Comparison of ENCODE assay signal across 8 mouse cellular contexts in the genomic region with DNA sequence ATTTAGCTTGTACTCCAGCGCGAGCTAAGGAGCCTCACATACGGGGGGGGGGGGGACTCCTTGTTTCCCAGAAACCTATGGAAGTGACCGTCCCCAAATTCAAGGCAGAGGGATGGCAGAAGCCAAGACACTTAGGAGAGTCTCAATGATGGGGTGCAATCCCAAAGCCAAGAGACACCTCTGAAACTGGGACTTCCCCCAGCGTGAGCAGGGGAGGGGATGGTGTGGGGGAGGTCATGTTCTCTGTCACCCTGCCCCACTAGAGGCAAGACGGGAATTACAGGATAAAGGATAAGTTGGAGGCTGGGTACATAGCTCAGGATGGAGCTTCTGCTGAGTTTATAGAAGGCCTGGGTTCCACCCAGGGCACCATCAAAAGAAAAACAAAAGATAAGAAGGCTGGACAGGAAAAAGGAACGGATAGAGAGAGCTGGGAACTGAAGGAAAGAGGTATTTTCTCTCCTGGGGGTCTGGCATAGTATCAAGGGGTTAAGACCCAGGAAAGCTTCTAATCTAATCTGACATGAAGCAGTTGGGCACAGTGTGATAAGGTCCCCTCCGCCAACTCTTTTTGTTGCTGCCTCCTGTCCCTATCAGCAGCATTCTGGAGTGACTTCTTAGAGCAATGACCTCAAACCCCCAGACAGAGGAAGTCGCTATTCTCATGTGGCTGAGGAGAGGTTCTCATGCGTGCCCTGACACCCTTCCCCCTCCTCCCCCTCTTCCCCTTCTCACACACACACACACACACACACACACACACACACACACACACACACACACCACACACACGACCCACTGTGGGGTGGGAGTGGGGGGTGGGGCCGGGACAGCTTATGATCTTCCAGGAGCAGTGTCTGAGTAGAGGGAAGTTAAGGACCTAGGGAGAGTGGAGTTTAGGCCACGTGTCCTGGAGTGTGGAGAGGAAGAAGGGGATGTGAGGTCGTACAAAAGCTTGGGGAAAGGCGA. TPM values are rescaled to one million over a fixed set of nuclear protein-coding genes. Genes with fewer than 3 reads are reported as not detected.
A peak's percentile ranks its signal among the peaks of the same experiment; 100 is the strongest.
DNase-seq lines count a peak whose midpoint lies in the region; ATAC-seq and TF ChIP-seq lines count a peak whose summit lies in the region.

No protein-coding gene starts in this region.

- no peak for ATAC-seq in hindbrain, embryonic 16.5 days
- peak; percentile 28 to 34; a peak in 3 of 4 replicates for ATAC-seq in hematopoietic stem cell, adult 5-6 weeks (replicated peaks in 1 of 2; ENCODE audit: insufficient read depth in 1 of 2, low FRiP score in 2 of 2, low TSS enrichment in 1 of 2, low read depth in 1 of 2, poor library complexity in 2 of 2, severe bottlenecking in 2 of 2)
- ATAC-seq in monocyte, adult 5-6 weeks (replicated peaks; ENCODE audit: insufficient number of reproducible peaks, low FRiP score, low TSS enrichment, poor library complexity, severe bottlenecking): peak; percentile 54
- ATAC-seq in forebrain, embryonic 16.5 days: no peak
- ATAC-seq in forebrain, embryonic 15.5 days (replicated peaks): no peak
- no peak for ATAC-seq in midbrain, embryonic 14.5 days (ENCODE audit: low FRiP score, low TSS enrichment)

- H3K36me3 ChIP-seq in hindbrain, embryonic 10.5 days: no peaks in the 10 kb centered on the region
- no peaks in the 10 kb centered on the region for H3K36me3 ChIP-seq in hindbrain, embryonic 16.5 days (ENCODE audit: control insufficient read depth, insufficient read depth, low read length)
- H3K36me3 ChIP-seq in E14TG2a.4 (ENCODE audit: insufficient read depth, low read length): peaks cover 4% of the 10 kb centered on the region; the same call in 1 of the 2 replicates
- H3K36me3 ChIP-seq in forebrain, embryonic 16.5 days (ENCODE audit: control insufficient read depth, insufficient read depth): no peaks in the 10 kb centered on the region
- no peaks in the 10 kb centered on the region for H3K36me3 ChIP-seq in forebrain, embryonic 15.5 days
- H3K36me3 ChIP-seq in midbrain, embryonic 14.5 days (ENCODE audit: control insufficient read depth, insufficient read depth, low read length): no peaks in the 10 kb centered on the region

- no peak overlapping the region for H3K9ac ChIP-seq in hindbrain, embryonic 16.5 days (ENCODE audit: low read depth, low read length)
- H3K9ac ChIP-seq in forebrain, embryonic 16.5 days (replicated peaks; ENCODE audit: low read depth, low read length): no peak overlapping the region
- no peak overlapping the region for H3K9ac ChIP-seq in forebrain, embryonic 15.5 days (replicated peaks)
- no peak overlapping the region for H3K9ac ChIP-seq in midbrain, embryonic 14.5 days (replicated peaks; ENCODE audit: low read length)

- H3K9me3 ChIP-seq in hindbrain, embryonic 10.5 days: no peaks in the 10 kb centered on the region
- H3K9me3 ChIP-seq in hindbrain, embryonic 16.5 days (ENCODE audit: control insufficient read depth, low read length): no peaks in the 10 kb centered on the region
- no peaks in the 10 kb centered on the region for H3K9me3 ChIP-seq in E14TG2a.4 (ENCODE audit: low read length)
- H3K9me3 ChIP-seq in forebrain, embryonic 16.5 days (ENCODE audit: control insufficient read depth, low read length): no peaks in the 10 kb centered on the region
- no peaks in the 10 kb centered on the region for H3K9me3 ChIP-seq in forebrain, embryonic 15.5 days
- no peaks in the 10 kb centered on the region for H3K9me3 ChIP-seq in midbrain, embryonic 14.5 days (ENCODE audit: control insufficient read depth, low read length)

- peaks cover 85% of the 10 kb centered on the region for H3K27me3 ChIP-seq in hindbrain, embryonic 10.5 days (ENCODE audit: insufficient read depth, poor library complexity, severe bottlenecking)
- peaks cover 49% of the 10 kb centered on the region for H3K27me3 ChIP-seq in hindbrain, embryonic 16.5 days (replicated peaks; ENCODE audit: control insufficient read depth, insufficient read depth, low read length)
- peaks cover 87% of the 10 kb centered on the region for H3K27me3 ChIP-seq in E14TG2a.4 (ENCODE audit: insufficient read depth, low read length)
- peaks cover 58% of the 10 kb centered on the region for H3K27me3 ChIP-seq in forebrain, embryonic 16.5 days (replicated peaks; ENCODE audit: control insufficient read depth, insufficient read depth, low read length)
- peaks cover 66% of the 10 kb centered on the region for H3K27me3 ChIP-seq in forebrain, embryonic 15.5 days
- peaks cover 63% of the 10 kb centered on the region for H3K27me3 ChIP-seq in midbrain, embryonic 14.5 days (ENCODE audit: control insufficient read depth, insufficient read depth, low read length)

- H3K4me1 ChIP-seq in hindbrain, embryonic 10.5 days (replicated peaks): peaks cover 70% of the 10 kb centered on the region
- H3K4me1 ChIP-seq in hindbrain, embryonic 16.5 days (ENCODE audit: control insufficient read depth, insufficient read depth, low read depth, low read length): peaks cover 26% of the 10 kb centered on the region
- H3K4me1 ChIP-seq in E14TG2a.4 (replicated peaks; ENCODE audit: low read depth, low read length): peaks cover 68% of the 10 kb centered on the region
- peaks cover 36% of the 10 kb centered on the region for H3K4me1 ChIP-seq in forebrain, embryonic 16.5 days (replicated peaks; ENCODE audit: control insufficient read depth, insufficient read depth, low read length)
- H3K4me1 ChIP-seq in forebrain, embryonic 15.5 days: peaks cover 42% of the 10 kb centered on the region
- H3K4me1 ChIP-seq in midbrain, embryonic 14.5 days (ENCODE audit: control insufficient read depth, insufficient read depth, low read length): peaks cover 9% of the 10 kb centered on the region

- 23% methylated on average over 15 of the region's 15 CpGs for WGBS in hindbrain, embryonic 10.5 days
- 23% methylated on average over 15 of the region's 15 CpGs for WGBS in hindbrain, embryonic 16.5 days
- 24% methylated on average over 15 of the region's 15 CpGs for WGBS in forebrain, embryonic 16.5 days
- 16% methylated on average over 15 of the region's 15 CpGs for WGBS in forebrain, embryonic 15.5 days
- 22% methylated on average over 15 of the region's 15 CpGs for WGBS in midbrain, embryonic 14.5 days

- no peak overlapping the region for H3K4me2 ChIP-seq in hindbrain, embryonic 16.5 days (ENCODE audit: low read length)
- H3K4me2 ChIP-seq in forebrain, embryonic 16.5 days (ENCODE audit: low read length): no peak overlapping the region
- H3K4me2 ChIP-seq in forebrain, embryonic 15.5 days (replicated peaks): no peak overlapping the region
- no peak overlapping the region for H3K4me2 ChIP-seq in midbrain, embryonic 14.5 days (ENCODE audit: low read length)

- peak overlapping the region; percentile 29; the same call in 1 of the 2 replicates for H3K27ac ChIP-seq in hindbrain, embryonic 10.5 days
- no peak overlapping the region for H3K27ac ChIP-seq in hindbrain, embryonic 16.5 days (ENCODE audit: low read depth, low read length)
- H3K27ac ChIP-seq in forebrain, embryonic 16.5 days (ENCODE audit: low read length): no peak overlapping the region
- no peak overlapping the region for H3K27ac ChIP-seq in forebrain, embryonic 15.5 days (replicated peaks)
- no peak overlapping the region for H3K27ac ChIP-seq in midbrain, embryonic 14.5 days (replicated peaks; ENCODE audit: low read depth, low read length)

- H3K4me3 ChIP-seq in hindbrain, embryonic 10.5 days: peak overlapping the region; percentile 30; the same call in 1 of the 2 replicates
- no peak overlapping the region for H3K4me3 ChIP-seq in hindbrain, embryonic 16.5 days (ENCODE audit: low read length)
- peak overlapping the region; percentile 48; the same call in 1 of the 2 replicates for H3K4me3 ChIP-seq in E14TG2a.4 (replicated peaks; ENCODE audit: low read length)
- no peak overlapping the region for H3K4me3 ChIP-seq in forebrain, embryonic 16.5 days (replicated peaks; ENCODE audit: low read length)
- no peak overlapping the region for H3K4me3 ChIP-seq in forebrain, embryonic 15.5 days
- H3K4me3 ChIP-seq in midbrain, embryonic 14.5 days (replicated peaks; ENCODE audit: low read depth, low read length): no peak overlapping the region

- no peak for DNase-seq in hindbrain, embryonic 10.5 days (ENCODE audit: low spot score)
- no peak for DNase-seq in midbrain, embryonic 14.5 days

- no peak for TF ChIP-seq CTCF in E14TG2a.4 (conservative IDR thresholded peaks at IDR 0.05; ENCODE audit: low read length)

RNA-seq across cellular contexts. Expression of a gene that starts 2.0 kb away (rescaled TPM):
- polyA plus RNA-seq in hindbrain, embryonic 10.5 days (2016; fragmentation: Nextera tagmentation; extraction: Ambion mirVana): 7.9 and 8.4 TPM in 2 replicates
- polyA plus RNA-seq in hindbrain, embryonic 16.5 days (2015; fragmentation: Nextera tagmentation; extraction: Ambion mirVana): 3.7 and 3.9 TPM in 2 replicates
- 12.0 and 33.3 TPM in 2 replicates for total RNA-seq in hematopoietic stem cell, adult 5-6 weeks (2017)
- total RNA-seq in monocyte, adult 5-6 weeks (2017): 863 to 2,060 TPM (median 1,763 TPM) in 3 replicates
- 2.7 and 2.9 TPM in 2 replicates for polyA plus RNA-seq in forebrain, embryonic 16.5 days (2015; fragmentation: Nextera tagmentation; extraction: Ambion mirVana)
- polyA plus RNA-seq in forebrain, embryonic 15.5 days (2015; fragmentation: Nextera tagmentation; extraction: Ambion mirVana): 2.5 and 2.6 TPM in 2 replicates
- 1.8 TPM in 2 replicates for polyA plus RNA-seq in midbrain, embryonic 14.5 days (2014; fragmentation: Nextera tagmentation; extraction: Ambion mirVana)

RNA-seq across cellular contexts. Expression of a gene that starts 7.2 kb away (rescaled TPM):
- 3.5 and 4.4 TPM in 2 replicates for polyA plus RNA-seq in hindbrain, embryonic 10.5 days (2016; fragmentation: Nextera tagmentation; extraction: Ambion mirVana)
- 2.4 and 2.6 TPM in 2 replicates for polyA plus RNA-seq in hindbrain, embryonic 16.5 days (2015; fragmentation: Nextera tagmentation; extraction: Ambion mirVana)
- 8.7 and 16.0 TPM in 2 replicates for total RNA-seq in hematopoietic stem cell, adult 5-6 weeks (2017)
- 160 to 201 TPM (median 188 TPM) in 3 replicates for total RNA-seq in monocyte, adult 5-6 weeks (2017)
- 1.5 and 2.0 TPM in 2 replicates for polyA plus RNA-seq in forebrain, embryonic 16.5 days (2015; fragmentation: Nextera tagmentation; extraction: Ambion mirVana)
- polyA plus RNA-seq in forebrain, embryonic 15.5 days (2015; fragmentation: Nextera tagmentation; extraction: Ambion mirVana): 1.7 and 2.0 TPM in 2 replicates
- 0.26 and 0.64 TPM in 2 replicates for polyA plus RNA-seq in midbrain, embryonic 14.5 days (2014; fragmentation: Nextera tagmentation; extraction: Ambion mirVana)

RNA-seq across cellular contexts. Expression of a gene that starts 10.7 kb away (rescaled TPM):
- 0.42 and 0.86 TPM in 2 replicates for polyA plus RNA-seq in hindbrain, embryonic 10.5 days (2016; fragmentation: Nextera tagmentation; extraction: Ambion mirVana)
- polyA plus RNA-seq in hindbrain, embryonic 16.5 days (2015; fragmentation: Nextera tagmentation; extraction: Ambion mirVana): 0.54 TPM in 1 of 2 replicates, not detected in the other
- total RNA-seq in hematopoietic stem cell, adult 5-6 weeks (2017): 3.9 and 4.8 TPM in 2 replicates
- 2.8 to 3.6 TPM in 2 of 3 replicates, not detected in the other for total RNA-seq in monocyte, adult 5-6 weeks (2017)
- not detected in 2 replicates for polyA plus RNA-seq in forebrain, embryonic 16.5 days (2015; fragmentation: Nextera tagmentation; extraction: Ambion mirVana)
- polyA plus RNA-seq in forebrain, embryonic 15.5 days (2015; fragmentation: Nextera tagmentation; extraction: Ambion mirVana): 0.23 TPM in 1 of 2 replicates, not detected in the other
- polyA plus RNA-seq in midbrain, embryonic 14.5 days (2014; fragmentation: Nextera tagmentation; extraction: Ambion mirVana): 0.33 TPM in 1 of 2 replicates, not detected in the other

Comparison
In these comparisons a context has a peak if more than half of its experiments do, and no peak if none do; other contexts are left out.
1. H3K4me3 ChIP-seq: peak in hindbrain, embryonic 10.5 days (single experiment) and E14TG2a.4 (single experiment); none in hindbrain, embryonic 16.5 days (single experiment), forebrain, embryonic 16.5 days (single experiment), forebrain, embryonic 15.5 days (single experiment) and midbrain, embryonic 14.5 days (single experiment).
2. ATAC-seq: peak in hematopoietic stem cell, adult 5-6 weeks (2 of 2) and monocyte, adult 5-6 weeks (single experiment); none in hindbrain, embryonic 16.5 days (single experiment), forebrain, embryonic 16.5 days (single experiment), forebrain, embryonic 15.5 days (single experiment) and midbrain, embryonic 14.5 days (single experiment).